15 mouse cellular contexts compared by ENCODE assay signal in genomic region chr17:30245308-30245706, GRCm38 (mm10).
DNase-seq lines count a peak whose midpoint lies in the region; ATAC-seq and TF ChIP-seq lines count a peak whose summit lies in the region.
"Had no signal": no experiment of that assay in that cellular context is flagged by ENCODE, and none has a peak within 500 bp of the region (broad histone marks: within the 10 kb centered on the region; RNA-seq: fewer than 3 reads in every experiment).

No protein-coding gene starts in this region.

- H3K27ac ChIP-seq in forebrain, embryonic 12.5 days = 0 out of 2 replicates have a peak overlapping the region, but pooled peaks have one; percentile 21
- no peak overlapping the region for H3K27ac ChIP-seq in forebrain, postnatal 0 days (ENCODE audit: low read depth, low read length)
- H3K27ac ChIP-seq in limb, embryonic 11.5 days (replicated peaks; ENCODE audit: low read depth, low read length) = no peak overlapping the region
- H3K27ac ChIP-seq in limb, embryonic 10.5 days = no peak overlapping the region
- peak overlapping the region; percentile 77 for H3K27ac ChIP-seq in heart, embryonic 15.5 days
- no peak overlapping the region; the same call in 1 of the 2 replicates for H3K27ac ChIP-seq in limb, embryonic 13.5 days
- no peak overlapping the region for H3K27ac ChIP-seq in kidney, embryonic 15.5 days
- H3K27ac ChIP-seq: neural tube, embryonic 15.5 days had no signal

- TF ChIP-seq CTCF in forebrain, postnatal 0 days (IDR thresholded peaks at IDR 0.05; ENCODE audit: low read depth) = no peak

- WGBS in forebrain, embryonic 12.5 days = 79% methylated on average over 10 of the region's 10 CpGs
- 69% methylated on average over 10 of the region's 10 CpGs for WGBS in forebrain, postnatal 0 days
- 58% methylated on average over 10 of the region's 10 CpGs for WGBS in limb, embryonic 11.5 days
- 75% methylated on average over 10 of the region's 10 CpGs for WGBS in limb, embryonic 10.5 days
- WGBS in heart, embryonic 15.5 days = 64% methylated on average over 10 of the region's 10 CpGs
- WGBS in limb, embryonic 13.5 days = 35% methylated on average over 10 of the region's 10 CpGs
- WGBS in kidney, embryonic 15.5 days = 27% methylated on average over 10 of the region's 10 CpGs

- H3K4me1 ChIP-seq in forebrain, embryonic 12.5 days = peaks cover 59% of the 10 kb centered on the region
- no peaks in the 10 kb centered on the region for H3K4me1 ChIP-seq in forebrain, postnatal 0 days (ENCODE audit: insufficient read depth)
- H3K4me1 ChIP-seq in limb, embryonic 11.5 days (ENCODE audit: control insufficient read depth, insufficient read depth, low read length) = peaks cover 20% of the 10 kb centered on the region
- H3K4me1 ChIP-seq in limb, embryonic 10.5 days = peaks cover 59% of the 10 kb centered on the region
- H3K4me1 ChIP-seq in heart, embryonic 15.5 days (replicated peaks) = peaks cover 63% of the 10 kb centered on the region
- H3K4me1 ChIP-seq in limb, embryonic 13.5 days = peaks cover 55% of the 10 kb centered on the region
- H3K4me1 ChIP-seq in kidney, embryonic 15.5 days = peaks cover 31% of the 10 kb centered on the region

- H3K4me3 ChIP-seq in forebrain, embryonic 12.5 days (replicated peaks) = no peak overlapping the region
- no peak overlapping the region for H3K4me3 ChIP-seq in forebrain, postnatal 0 days (ENCODE audit: low read depth, low read length)
- H3K4me3 ChIP-seq in limb, embryonic 11.5 days (ENCODE audit: low read depth, low read length) = no peak overlapping the region
- H3K4me3 ChIP-seq in limb, embryonic 10.5 days = no peak overlapping the region
- no peak overlapping the region for H3K4me3 ChIP-seq in heart, embryonic 15.5 days
- no peak overlapping the region for H3K4me3 ChIP-seq in limb, embryonic 13.5 days
- H3K4me3 ChIP-seq in kidney, embryonic 15.5 days (replicated peaks) = no peak overlapping the region
- H3K4me3 ChIP-seq: neural tube, embryonic 15.5 days had no signal

- H3K9me3 ChIP-seq in forebrain, embryonic 12.5 days = no peaks in the 10 kb centered on the region
- no peaks in the 10 kb centered on the region for H3K9me3 ChIP-seq in forebrain, postnatal 0 days (ENCODE audit: low read length)
- H3K9me3 ChIP-seq in limb, embryonic 11.5 days (ENCODE audit: control insufficient read depth, low read length) = no peaks in the 10 kb centered on the region
- no peaks in the 10 kb centered on the region for H3K9me3 ChIP-seq in limb, embryonic 10.5 days (replicated peaks)
- no peaks in the 10 kb centered on the region for H3K9me3 ChIP-seq in heart, embryonic 15.5 days (replicated peaks)
- no peaks in the 10 kb centered on the region for H3K9me3 ChIP-seq in limb, embryonic 13.5 days
- H3K9me3 ChIP-seq in kidney, embryonic 15.5 days (replicated peaks) = no peaks in the 10 kb centered on the region
- H3K9me3 ChIP-seq: neural tube, embryonic 15.5 days had no signal

- DNase-seq in forebrain, postnatal 0 days = no peak
- DNase-seq in limb, embryonic 11.5 days (ENCODE audit: low spot score) = peak; percentile 28
- DNase-seq in limb, embryonic 10.5 days (ENCODE audit: low spot score) = no peak
- DNase-seq: cerebellum, adult 2 months; embryo, embryonic 11 days; gastrocnemius, postnatal 14 days; kidney, postnatal 14 days; right cerebral cortex, postnatal 4 days had no signal

- H3K36me3 ChIP-seq in forebrain, embryonic 12.5 days (replicated peaks) = no peaks in the 10 kb centered on the region
- H3K36me3 ChIP-seq in forebrain, postnatal 0 days (ENCODE audit: insufficient read depth) = no peaks in the 10 kb centered on the region
- H3K36me3 ChIP-seq in limb, embryonic 11.5 days (ENCODE audit: control insufficient read depth, insufficient read depth, low read length) = no peaks in the 10 kb centered on the region
- no peaks in the 10 kb centered on the region for H3K36me3 ChIP-seq in limb, embryonic 10.5 days
- H3K36me3 ChIP-seq in heart, embryonic 15.5 days = no peaks in the 10 kb centered on the region
- no peaks in the 10 kb centered on the region for H3K36me3 ChIP-seq in limb, embryonic 13.5 days
- H3K36me3 ChIP-seq in kidney, embryonic 15.5 days = no peaks in the 10 kb centered on the region
- H3K36me3 ChIP-seq: neural tube, embryonic 15.5 days had no signal

- no peaks in the 10 kb centered on the region for H3K27me3 ChIP-seq in forebrain, embryonic 12.5 days
- no peaks in the 10 kb centered on the region for H3K27me3 ChIP-seq in forebrain, postnatal 0 days (ENCODE audit: insufficient read depth, low read length)
- H3K27me3 ChIP-seq in limb, embryonic 11.5 days (ENCODE audit: control insufficient read depth, insufficient read depth, low read length) = no peaks in the 10 kb centered on the region
- no peaks in the 10 kb centered on the region for H3K27me3 ChIP-seq in limb, embryonic 10.5 days (ENCODE audit: low read depth, poor library complexity, severe bottlenecking)
- no peaks in the 10 kb centered on the region for H3K27me3 ChIP-seq in heart, embryonic 15.5 days
- H3K27me3 ChIP-seq in limb, embryonic 13.5 days = no peaks in the 10 kb centered on the region
- H3K27me3 ChIP-seq in kidney, embryonic 15.5 days = peaks cover 19% of the 10 kb centered on the region
- H3K27me3 ChIP-seq: neural tube, embryonic 15.5 days had no signal

- no peak overlapping the region for H3K4me2 ChIP-seq in forebrain, embryonic 12.5 days
- H3K4me2 ChIP-seq in forebrain, postnatal 0 days (ENCODE audit: low read depth) = no peak overlapping the region
- no peak overlapping the region for H3K4me2 ChIP-seq in limb, embryonic 11.5 days (ENCODE audit: low read depth, severe bottlenecking)
- H3K4me2 ChIP-seq in heart, embryonic 15.5 days = no peak overlapping the region
- peak overlapping the region; percentile 35 for H3K4me2 ChIP-seq in limb, embryonic 13.5 days (replicated peaks)
- no peak overlapping the region for H3K4me2 ChIP-seq in kidney, embryonic 15.5 days
- H3K4me2 ChIP-seq: lung, embryonic 14.5 days; neural tube, embryonic 15.5 days had no signal

- no peak overlapping the region for H3K9ac ChIP-seq in forebrain, embryonic 12.5 days
- no peak overlapping the region for H3K9ac ChIP-seq in forebrain, postnatal 0 days
- H3K9ac ChIP-seq in limb, embryonic 11.5 days (ENCODE audit: low read length) = no peak overlapping the region
- no peak overlapping the region for H3K9ac ChIP-seq in heart, embryonic 15.5 days
- H3K9ac ChIP-seq in limb, embryonic 13.5 days = no peak overlapping the region
- H3K9ac ChIP-seq in kidney, embryonic 15.5 days = no peak overlapping the region
- H3K9ac ChIP-seq: lung, embryonic 14.5 days; neural tube, embryonic 15.5 days had no signal

- ATAC-seq in forebrain, embryonic 12.5 days (ENCODE audit: low FRiP score) = no peak
- ATAC-seq in forebrain, postnatal 0 days = no peak
- no peak for ATAC-seq in limb, embryonic 11.5 days (ENCODE audit: insufficient number of reproducible peaks, low FRiP score, low TSS enrichment, low read depth)
- 0 out of 2 replicates have a peak, but pooled peaks have one; percentile 43 for ATAC-seq in heart, embryonic 15.5 days (replicated peaks; ENCODE audit: insufficient number of reproducible peaks, insufficient read depth, low FRiP score, low read depth)
- ATAC-seq in limb, embryonic 13.5 days (ENCODE audit: low FRiP score, low read depth) = no peak
- ATAC-seq in inflammation-experienced regulatory T-cells, adult 6 months = no peak
- ATAC-seq in kidney, embryonic 15.5 days (replicated peaks; ENCODE audit: low FRiP score) = no peak

Comparison
In these comparisons a context has a peak if more than half of its experiments do, and no peak if none do; other contexts are left out.
1. H3K27ac ChIP-seq: peak in forebrain, embryonic 12.5 days (single experiment) and heart, embryonic 15.5 days (single experiment); none in forebrain, postnatal 0 days (single experiment), limb, embryonic 11.5 days (single experiment), limb, embryonic 10.5 days (single experiment), limb, embryonic 13.5 days (single experiment) and kidney, embryonic 15.5 days (single experiment).